Mouse (Mus musculus) ovary, adult 2 months (tissue): ENCODE measurements around the gene Gm17174. TPM values are rescaled to one million over a fixed set of nuclear protein-coding genes. Genes with fewer than 3 reads are reported as not detected.

Experiments used
- polyA plus RNA-seq: library from polyadenylated mRNA; depleted of rRNA; stranded (reverse); fragments of >200 nt; gene quantifications from 2 replicates; pipeline ENCODE4 v1.2.3, GENCODE M21; 2012; rRNA removed

Gene Gm17174
- not detected in 2 replicates for polyA plus RNA-seq

GRCm38 (mm10) chr14:51592039-51592438, at the start of gene Gm17174:
Gm17174 (minus strand) TSS chr14:51592139.

DNA sequence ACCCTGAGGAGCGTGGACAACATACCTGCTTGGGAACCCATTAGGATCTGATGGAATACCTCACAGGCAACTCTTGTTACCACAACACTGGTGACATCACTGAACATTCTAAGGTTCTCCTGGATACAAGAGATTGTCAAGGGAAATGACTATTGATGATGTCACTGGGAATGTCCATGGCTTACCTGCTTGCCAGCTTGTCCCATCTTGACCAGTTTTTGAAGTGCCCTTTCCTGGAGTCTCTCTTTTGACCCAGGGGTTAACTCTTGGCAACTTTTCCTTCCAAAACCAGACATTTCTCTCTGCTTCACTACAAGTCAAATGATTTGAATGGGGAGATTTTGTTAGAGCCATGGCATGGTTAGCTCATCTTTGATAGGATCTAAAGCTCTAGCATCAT, 43.6 kb upstream of the Gm17174 start, which contains the start of gene Gm4181:
Gene Gm4181 (minus strand): TSS at position 101 of the 400 bp plus-strand sequence.

DNA sequence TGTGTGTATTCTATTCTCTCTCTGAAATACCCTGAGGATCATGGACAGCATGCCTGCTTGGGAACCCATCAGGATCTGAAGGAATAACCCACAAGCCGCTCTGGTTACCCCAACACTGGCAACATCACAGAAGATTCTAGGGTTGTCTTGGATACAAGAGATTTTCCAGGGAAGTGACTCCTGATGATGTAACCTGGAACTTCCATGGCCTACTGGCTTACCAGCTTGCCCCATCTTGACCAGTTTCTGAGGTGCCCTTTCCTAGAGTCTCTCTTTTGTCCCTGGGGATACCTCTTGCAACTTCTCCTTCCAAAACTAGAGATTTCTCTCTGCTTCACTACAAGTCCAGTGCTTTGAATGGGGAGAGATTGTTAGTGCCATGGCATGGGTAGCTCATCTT, 19.3 kb upstream of the Gm17174 start, which contains the start of gene Gm17078:
Gene Gm17078 (minus strand): TSS at position 101 of the 400 bp plus-strand sequence.

GRCm38 (mm10) chr14:51573963-51574362, 18.0 kb downstream of the Gm17174 start, which contains the start of gene Gm17175:
Gm17175 (minus strand) TSS chr14:51574063.

GRCm38 (mm10) chr14:51552490-51552889, 39.4 kb downstream of the Gm17174 start, which contains the start of gene Gm5622:
Gm5622 (plus strand) TSS chr14:51552790.

Other genes with a start within 250 kb of the Gm17174 start
- not detected in 2 replicates for gene Gm7247, start 230.4 kb downstream of the Gm17174 start, polyA plus RNA-seq
- not detected in 2 replicates for gene Vmn2r88, start 181.3 kb downstream of the Gm17174 start, polyA plus RNA-seq
- gene Vmn2r89, start 140.3 kb downstream of the Gm17174 start, polyA plus RNA-seq: not detected in 2 replicates
- not detected in 2 replicates for gene Gm5622, start 39.3 kb downstream of the Gm17174 start, polyA plus RNA-seq
- not detected in 2 replicates for gene Gm17175, start 18.1 kb downstream of the Gm17174 start, polyA plus RNA-seq
- gene Gm17078, start 19.2 kb upstream of the Gm17174 start, polyA plus RNA-seq: not detected in 2 replicates
- gene Gm4181, start 43.5 kb upstream of the Gm17174 start, polyA plus RNA-seq: not detected in 2 replicates
- gene Gm17079, start 103.3 kb upstream of the Gm17174 start, polyA plus RNA-seq: not detected in 2 replicates
- not detected in 2 replicates for gene Gm5800, start 125.0 kb upstream of the Gm17174 start, polyA plus RNA-seq
- not detected in 2 replicates for gene Ang4, start 181.5 kb upstream of the Gm17174 start, polyA plus RNA-seq
- not detected in 2 replicates for gene AY358078, start 207.9 kb upstream of the Gm17174 start, polyA plus RNA-seq